Mouse (Mus musculus): ENCODE results near the gene Pold2. TPM values are rescaled to one million over a fixed set of nuclear protein-coding genes. Genes with fewer than 3 reads are reported as not detected.

The Pold2 gene
- polyA plus RNA-seq, 1 experiment from 2014 or later: 46.8 TPM

GRCm38 (mm10) chr11:5870069-5870468 is 8.0 kb downstream of the Pold2 start:
- no peak overlapping the region for H3K9ac ChIP-seq
- H3K9me3 ChIP-seq (ENCODE audit: control insufficient read depth, low read length): no peaks in the 10 kb centered on the region
- H3K36me3 ChIP-seq (replicated peaks; ENCODE audit: control insufficient read depth, insufficient read depth): peaks cover 44% of the 10 kb centered on the region
- no peak overlapping the region for H3K4me3 ChIP-seq (replicated peaks; ENCODE audit: low read length)
- ATAC-seq (ENCODE audit: low FRiP score): no peak
- no peaks in the 10 kb centered on the region for H3K27me3 ChIP-seq (ENCODE audit: control insufficient read depth, insufficient read depth, low read length)
- no peaks in the 10 kb centered on the region for H3K4me1 ChIP-seq (replicated peaks; ENCODE audit: control insufficient read depth, insufficient read depth, low read length)
- H3K4me2 ChIP-seq (replicated peaks): no peak overlapping the region
- no peak overlapping the region for H3K27ac ChIP-seq
- WGBS: 89% methylated on average over 16 of the region's 16 CpGs
- no peak for DNase-seq (ENCODE audit: low spot score)

- H3K9me3 ChIP-seq (ENCODE audit: control insufficient read depth, low read length): no peaks in the 10 kb centered on the region
- H3K4me1 ChIP-seq (replicated peaks; ENCODE audit: control insufficient read depth, insufficient read depth, low read length): no peaks in the 10 kb centered on the region
- no peaks in the 10 kb centered on the region for H3K27me3 ChIP-seq (ENCODE audit: control insufficient read depth, insufficient read depth, low read length)
- H3K4me3 ChIP-seq (replicated peaks; ENCODE audit: low read length): no peak overlapping the region
- H3K36me3 ChIP-seq (replicated peaks; ENCODE audit: control insufficient read depth, insufficient read depth): peaks cover 38% of the 10 kb centered on the region
- 94% methylated on average over 16 of the region's 16 CpGs for WGBS
- H3K4me2 ChIP-seq (replicated peaks): no peak overlapping the region
- DNase-seq (ENCODE audit: low spot score) (no peak), ATAC-seq (ENCODE audit: low FRiP score) (no peak)
- H3K27ac ChIP-seq: no peak overlapping the region
- no peak overlapping the region for H3K9ac ChIP-seq
Measured at GRCm38 (mm10) chr11:5869331-5869730, 8.8 kb downstream of the Pold2 start.

GRCm38 (mm10) chr11:5868324-5868723 is 9.8 kb downstream of the Pold2 start:
- no peaks in the 10 kb centered on the region for H3K9me3 ChIP-seq (ENCODE audit: control insufficient read depth, low read length)
- 91% methylated on average over 12 of the region's 12 CpGs for WGBS
- peaks cover 2% of the 10 kb centered on the region; the same call in 1 of the 2 replicates for H3K27me3 ChIP-seq (ENCODE audit: control insufficient read depth, insufficient read depth, low read length)
- no peak overlapping the region for H3K9ac ChIP-seq
- no peak overlapping the region for H3K27ac ChIP-seq
- H3K36me3 ChIP-seq (replicated peaks; ENCODE audit: control insufficient read depth, insufficient read depth): peaks cover 28% of the 10 kb centered on the region
- no peak for ATAC-seq (ENCODE audit: low FRiP score)
- no peak overlapping the region for H3K4me2 ChIP-seq (replicated peaks)
- DNase-seq (ENCODE audit: low spot score): no peak
- no peaks in the 10 kb centered on the region for H3K4me1 ChIP-seq (replicated peaks; ENCODE audit: control insufficient read depth, insufficient read depth, low read length)
- no peak overlapping the region for H3K4me3 ChIP-seq (replicated peaks; ENCODE audit: low read length)

GRCm38 (mm10) chr11:5867196-5867595 is 10.9 kb downstream of the Pold2 start:
- no peaks in the 10 kb centered on the region for H3K9me3 ChIP-seq (ENCODE audit: control insufficient read depth, low read length)
- H3K36me3 ChIP-seq (replicated peaks; ENCODE audit: control insufficient read depth, insufficient read depth): peaks cover 17% of the 10 kb centered on the region
- H3K4me3 ChIP-seq (replicated peaks; ENCODE audit: low read length): no peak overlapping the region
- no peak for ATAC-seq (ENCODE audit: low FRiP score)
- no peak overlapping the region for H3K4me2 ChIP-seq (replicated peaks)
- no peaks in the 10 kb centered on the region for H3K4me1 ChIP-seq (replicated peaks; ENCODE audit: control insufficient read depth, insufficient read depth, low read length)
- no peak overlapping the region for H3K9ac ChIP-seq
- DNase-seq (ENCODE audit: low spot score): no peak
- 100% methylated on average over 2 of the region's 2 CpGs for WGBS
- peaks cover 13% of the 10 kb centered on the region for H3K27me3 ChIP-seq (ENCODE audit: control insufficient read depth, insufficient read depth, low read length)
- no peak overlapping the region for H3K27ac ChIP-seq

- Histone ChIP-seq H3K27ac (no peak overlapping the region), H3K27me3 (ENCODE audit: control insufficient read depth, insufficient read depth, low read length) (peaks cover 35% of the 10 kb centered on the region), H3K9me3 (ENCODE audit: control insufficient read depth, low read length) (no peaks in the 10 kb centered on the region), H3K4me2 (replicated peaks) (peak overlapping the region; percentile 51), H3K9ac (no peak overlapping the region), H3K36me3 (replicated peaks; ENCODE audit: control insufficient read depth, insufficient read depth) (no peaks in the 10 kb centered on the region), H3K4me3 (replicated peaks; ENCODE audit: low read length) (peak overlapping the region; percentile 31), H3K4me1 (replicated peaks; ENCODE audit: control insufficient read depth, insufficient read depth, low read length) (0 out of 2 replicates have a peak, but pooled peaks cover 6% of the 10 kb centered on the region)
- ATAC-seq (ENCODE audit: low FRiP score) (no peak), DNase-seq (ENCODE audit: low spot score) (no peak)
- WGBS: 23% methylated on average over 15 of the region's 15 CpGs
Measured at GRCm38 (mm10) chr11:5862394-5863105, 15.5 kb downstream of the Pold2 start.

GRCm38 (mm10) chr11:5861678-5862393 is 16.3 kb downstream of the Pold2 start, which contains the start of gene Aebp1:
Aebp1 (plus strand) TSS chr11:5861947.
- Histone ChIP-seq H3K4me2 (replicated peaks) (peak within 1 kb of the TSS; percentile 51), H3K4me3 (replicated peaks; ENCODE audit: low read length) (peak within 1 kb of the TSS; percentile 31), H3K27ac (no peak within 1 kb of the TSS), H3K9ac (peak within 1 kb of the TSS; percentile 29; the same call in 1 of the 2 replicates), H3K36me3 (replicated peaks; ENCODE audit: control insufficient read depth, insufficient read depth) (no peaks in the 10 kb centered on the region), H3K27me3 (ENCODE audit: control insufficient read depth, insufficient read depth, low read length) (peaks cover 35% of the 10 kb centered on the region), H3K9me3 (ENCODE audit: control insufficient read depth, low read length) (no peaks in the 10 kb centered on the region), H3K4me1 (replicated peaks; ENCODE audit: control insufficient read depth, insufficient read depth, low read length) (0 out of 2 replicates have a peak, but pooled peaks cover 6% of the 10 kb centered on the region)
- whole genome bisulfite sequencing: 4% methylated on average over 56 of the region's 59 CpGs
- DNase-seq (ENCODE audit: low spot score): no peak
- ATAC-seq (ENCODE audit: low FRiP score): peak; percentile 37; the same call in 1 of the 2 replicates

- no peaks in the 10 kb centered on the region for H3K36me3 ChIP-seq (replicated peaks; ENCODE audit: control insufficient read depth, insufficient read depth)
- H3K27me3 ChIP-seq (ENCODE audit: control insufficient read depth, insufficient read depth, low read length): peaks cover 35% of the 10 kb centered on the region
- H3K27ac ChIP-seq: no peak overlapping the region
- H3K4me2 ChIP-seq (replicated peaks): no peak overlapping the region
- H3K9me3 ChIP-seq (ENCODE audit: control insufficient read depth, low read length): no peaks in the 10 kb centered on the region
- 0 out of 2 replicates have a peak, but pooled peaks cover 6% of the 10 kb centered on the region for H3K4me1 ChIP-seq (replicated peaks; ENCODE audit: control insufficient read depth, insufficient read depth, low read length)
- H3K4me3 ChIP-seq (replicated peaks; ENCODE audit: low read length): no peak overlapping the region
- no peak overlapping the region for H3K9ac ChIP-seq
- DNase-seq (ENCODE audit: low spot score) (no peak), ATAC-seq (ENCODE audit: low FRiP score) (no peak)
- WGBS: 54% methylated on average over 6 of the region's 6 CpGs
Measured at GRCm38 (mm10) chr11:5860639-5861038, 17.5 kb downstream of the Pold2 start.

GRCm38 (mm10) chr11:5859883-5860550 is 18.1 kb downstream of the Pold2 start:
- no peak overlapping the region for H3K27ac ChIP-seq
- WGBS: 83% methylated on average over 13 of the region's 13 CpGs
- H3K4me2 ChIP-seq (replicated peaks): no peak overlapping the region
- ATAC-seq (ENCODE audit: low FRiP score) (no peak), DNase-seq (ENCODE audit: low spot score) (no peak)
- peaks cover 35% of the 10 kb centered on the region for H3K27me3 ChIP-seq (ENCODE audit: control insufficient read depth, insufficient read depth, low read length)
- no peaks in the 10 kb centered on the region for H3K9me3 ChIP-seq (ENCODE audit: control insufficient read depth, low read length)
- no peak overlapping the region for H3K4me3 ChIP-seq (replicated peaks; ENCODE audit: low read length)
- H3K36me3 ChIP-seq (replicated peaks; ENCODE audit: control insufficient read depth, insufficient read depth): no peaks in the 10 kb centered on the region
- no peak overlapping the region for H3K9ac ChIP-seq
- 0 out of 2 replicates have a peak, but pooled peaks cover 6% of the 10 kb centered on the region for H3K4me1 ChIP-seq (replicated peaks; ENCODE audit: control insufficient read depth, insufficient read depth, low read length)

- peaks cover 35% of the 10 kb centered on the region for H3K27me3 ChIP-seq (ENCODE audit: control insufficient read depth, insufficient read depth, low read length)
- no peak overlapping the region for H3K4me2 ChIP-seq (replicated peaks)
- H3K4me1 ChIP-seq (replicated peaks; ENCODE audit: control insufficient read depth, insufficient read depth, low read length): 0 out of 2 replicates have a peak, but pooled peaks cover 6% of the 10 kb centered on the region
- 90% methylated on average over 1 of the region's 1 CpGs for WGBS
- no peak for DNase-seq (ENCODE audit: low spot score)
- no peak overlapping the region for H3K9ac ChIP-seq
- H3K4me3 ChIP-seq (replicated peaks; ENCODE audit: low read length): no peak overlapping the region
- no peaks in the 10 kb centered on the region for H3K9me3 ChIP-seq (ENCODE audit: control insufficient read depth, low read length)
- H3K27ac ChIP-seq: no peak overlapping the region
- no peak for ATAC-seq (ENCODE audit: low FRiP score)
- no peaks in the 10 kb centered on the region for H3K36me3 ChIP-seq (replicated peaks; ENCODE audit: control insufficient read depth, insufficient read depth)
Measured at GRCm38 (mm10) chr11:5858723-5859122, 19.4 kb downstream of the Pold2 start.
